Mouse (Mus musculus) liver, postnatal 0 days (tissue): ENCODE measurements at regions not wholly inside any gene's neighbourhood (a gene's known extent, or its start where the extent isn't known, plus 50 kb on each side); places are given as distances from the start of the nearest gene placed in this dataset.

ENCODE experiments used
- CTCF ChIP-seq: sonication (generic); IDR thresholded peaks from 2 replicates; pipeline ENCODE4 v1.5.1; 2016; ENCODE audit warnings: antibody characterized with exemption, low read depth
- EP300 ChIP-seq: IDR thresholded peaks from 2 replicates; pipeline ENCODE4 v1.6.1; 2016; ENCODE audit warnings: antibody characterized with exemption, low read depth, mild to moderate bottlenecking

- no peak for TF ChIP-seq EP300
- no peak for TF ChIP-seq CTCF
Observed at GRCm38 (mm10) chr7:34507858-34508257, 114.7 kb upstream of the Lsm14a start.
